Mouse (Mus musculus) neural tube, embryonic 15.5 days (tissue): ENCODE measurements around the gene Bcr. TPM values are rescaled to one million over a fixed set of nuclear protein-coding genes. Genes with fewer than 3 reads are reported as not detected.

Experiments
- ATAC-seq: fragments of 200-750 bp; cut with Nextera tagmentation; 2 replicates; pipeline ENCODE4 v1.8.0; 2017; ENCODE audit warnings: mild to moderate bottlenecking, moderate TSS enrichment, moderate library complexity; ENCODE audit not compliant: low FRiP score
- H3K27ac ChIP-seq: fragments of 300-500 bp; sonication (generic); replicated peaks from 2 replicates; pipeline ENCODE4 v1.5.1; 2015; ENCODE audit warnings: mild to moderate bottlenecking, inconsistent platforms
- H3K27me3 ChIP-seq: fragments of 300-500 bp; sonication (generic); replicated peaks from 2 replicates; pipeline ENCODE4 v1.6.1; 2015; ENCODE audit warnings: inconsistent platforms
- H3K36me3 ChIP-seq: fragments of 300-500 bp; sonication (generic); 2 replicates; pipeline ENCODE4 v1.6.1; 2015; ENCODE audit warnings: inconsistent platforms
- H3K4me1 ChIP-seq: fragments of 300-500 bp; sonication (generic); 2 replicates; pipeline ENCODE4 v1.6.1; 2015; ENCODE audit warnings: inconsistent platforms
- H3K4me2 ChIP-seq: fragments of 300-500 bp; sonication (generic); 2 replicates; pipeline ENCODE4 v1.6.1; 2015; ENCODE audit warnings: inconsistent platforms, mild to moderate bottlenecking, moderate library complexity
- H3K4me3 ChIP-seq: fragments of 300-500 bp; sonication (generic); replicated peaks from 2 replicates; pipeline ENCODE4 v1.5.1; 2015; ENCODE audit warnings: mild to moderate bottlenecking, inconsistent platforms
- H3K9ac ChIP-seq: fragments of 300-500 bp; sonication (generic); replicated peaks from 2 replicates; pipeline ENCODE4 v1.6.1; 2015; ENCODE audit warnings: mild to moderate bottlenecking, inconsistent platforms
- H3K9me3 ChIP-seq: fragments of 300-500 bp; sonication (generic); replicated peaks from 2 replicates; pipeline ENCODE4 v1.6.1; 2016; ENCODE audit warnings: inconsistent platforms
- WGBS: fragments of 180-500 bp; shearing (Covaris S2); methylation state at CpG from one replicate; pipeline ENCODE4 v1.1.7; 2015; ENCODE audit warnings: mixed read lengths; 5-methylcytosine and 5-hydroxymethylcytosine counted together
- polyA plus RNA-seq: library from polyadenylated mRNA; unstranded; fragments of >200 nt; fragmentation: Nextera tagmentation; extraction: Ambion mirVana; gene quantifications from 2 replicates; pipeline ENCODE4 v1.2.1, GENCODE M21; 2015

The Bcr gene
- polyA plus RNA-seq, 1 experiment from 2014 or later: 15.6 TPM

DNA sequence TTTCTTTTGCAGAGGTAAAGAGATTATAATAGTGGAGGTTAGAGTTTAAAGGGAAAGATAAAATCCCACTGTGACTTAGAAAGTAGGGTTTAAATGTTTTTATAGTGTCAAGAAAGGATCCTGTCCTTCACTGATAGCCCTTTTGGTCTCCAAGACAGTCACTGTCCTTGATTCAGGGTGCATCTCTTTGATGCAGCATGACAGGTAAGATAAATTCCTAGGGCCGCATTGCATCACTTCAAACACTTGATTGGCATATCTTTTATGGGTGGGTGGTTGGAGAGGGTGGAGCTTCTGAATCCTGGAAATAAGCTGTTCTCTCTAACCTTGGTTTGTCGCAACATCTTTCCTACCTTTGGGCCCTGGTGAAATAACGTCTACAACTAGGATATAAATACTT, 167.0 kb downstream of the Bcr start:
- Histone ChIP-seq H3K27ac (no peak overlapping the region), H3K4me3 (no peak overlapping the region), H3K9ac (no peak overlapping the region), H3K4me1 (peaks cover 6% of the 10 kb centered on the region; the same call in 1 of the 2 replicates), H3K4me2 (no peak overlapping the region), H3K9me3 (no peaks in the 10 kb centered on the region), H3K27me3 (no peaks in the 10 kb centered on the region), H3K36me3 (peaks cover 4% of the 10 kb centered on the region; the same call in 1 of the 2 replicates)
- ATAC-seq: no peak
- 89% methylated on average over 3 of the region's 3 CpGs for WGBS

DNA sequence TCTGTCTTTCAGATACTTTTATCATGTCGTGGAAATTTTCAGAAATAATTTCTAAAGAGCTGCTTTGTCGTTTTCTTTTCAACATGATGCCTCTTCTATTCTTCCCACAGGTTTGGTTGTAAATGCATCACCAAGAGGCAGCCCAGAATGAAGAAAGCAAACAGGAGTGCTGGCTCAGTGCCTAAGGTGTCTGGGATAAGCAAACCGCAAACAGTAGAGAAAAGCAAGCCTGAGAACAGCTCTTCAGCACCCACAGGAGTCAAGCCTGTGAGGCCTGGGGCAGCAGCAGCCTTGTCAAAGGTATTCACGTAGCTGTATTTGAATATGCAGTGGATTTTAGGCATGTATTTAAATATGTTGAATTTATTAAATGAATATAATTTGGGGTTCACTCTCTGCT, 170.2 kb downstream of the Bcr start:
- WGBS: 82% methylated on average over 4 of the region's 4 CpGs

DNA sequence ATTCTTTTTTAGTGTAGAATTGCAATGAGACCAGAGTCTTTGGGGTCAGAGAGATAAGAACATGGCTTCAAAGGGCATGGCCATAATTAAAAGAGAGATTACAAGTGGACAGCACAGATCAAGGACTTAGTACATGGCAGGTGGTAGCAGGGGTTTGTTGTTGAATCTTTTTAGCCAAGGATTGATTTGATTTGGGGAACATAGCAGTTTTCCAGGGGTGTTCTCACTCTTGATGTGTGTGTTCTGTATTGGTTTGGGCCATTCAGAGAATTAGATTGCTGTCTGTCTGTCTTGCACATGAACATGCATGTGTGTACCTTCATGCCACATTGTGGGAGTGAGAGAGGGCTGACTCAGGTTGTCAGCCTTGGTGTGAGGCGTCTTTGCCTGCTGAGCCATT, 171.5 kb downstream of the Bcr start:
- Histone ChIP-seq H3K36me3 (peaks cover 7% of the 10 kb centered on the region; the same call in 1 of the 2 replicates), H3K4me2 (no peak overlapping the region), H3K27me3 (no peaks in the 10 kb centered on the region), H3K9ac (no peak overlapping the region), H3K27ac (no peak overlapping the region), H3K9me3 (no peaks in the 10 kb centered on the region), H3K4me1 (no peaks in the 10 kb centered on the region), H3K4me3 (no peak overlapping the region)
- 90% methylated on average over 1 of the region's 1 CpGs for WGBS
- ATAC-seq: no peak

More for the DNA sequence above, 170.2 kb downstream of the Bcr start:
- Histone ChIP-seq H3K9me3 (no peaks in the 10 kb centered on the region), H3K27me3 (no peaks in the 10 kb centered on the region), H3K4me1 (no peaks in the 10 kb centered on the region), H3K4me3 (no peak overlapping the region), H3K36me3 (peaks cover 7% of the 10 kb centered on the region; the same call in 1 of the 2 replicates), H3K9ac (no peak overlapping the region), H3K27ac (no peak overlapping the region), H3K4me2 (no peak overlapping the region)
- ATAC-seq: no peak

DNA sequence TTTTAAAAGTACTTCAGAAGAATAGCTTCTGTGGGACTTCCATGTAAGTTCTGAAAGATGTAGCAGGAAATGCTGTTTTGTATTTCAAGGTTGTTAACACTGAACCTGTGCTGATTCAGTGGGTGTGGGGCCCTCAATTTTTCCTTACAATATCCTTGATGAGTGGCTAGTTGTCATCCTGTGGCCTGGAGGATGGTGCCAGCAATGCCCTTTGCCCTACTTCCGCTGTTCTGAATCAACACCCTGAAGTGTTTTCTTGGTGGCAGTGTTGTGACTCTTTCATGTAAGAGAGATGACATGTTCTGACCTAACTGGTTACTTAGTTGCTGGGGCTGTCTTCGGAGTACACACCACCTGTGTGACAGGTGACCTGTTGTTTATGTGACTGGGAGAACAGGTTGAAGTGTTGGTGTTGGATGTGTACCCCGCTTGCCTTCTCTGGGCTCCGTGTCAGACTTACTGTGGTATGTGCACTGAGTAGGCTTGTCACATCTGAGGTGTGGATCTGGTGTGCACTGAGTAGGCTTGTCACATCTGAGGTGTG, 172.3 kb downstream of the Bcr start:
- Histone ChIP-seq H3K27ac (no peak overlapping the region), H3K36me3 (peaks cover 10% of the 10 kb centered on the region; the same call in 1 of the 2 replicates), H3K9ac (no peak overlapping the region), H3K4me3 (no peak overlapping the region), H3K4me2 (no peak overlapping the region), H3K27me3 (no peaks in the 10 kb centered on the region), H3K9me3 (no peaks in the 10 kb centered on the region), H3K4me1 (no peaks in the 10 kb centered on the region)
- no peak for ATAC-seq
- WGBS: 96% methylated on average over 4 of the region's 4 CpGs

DNA sequence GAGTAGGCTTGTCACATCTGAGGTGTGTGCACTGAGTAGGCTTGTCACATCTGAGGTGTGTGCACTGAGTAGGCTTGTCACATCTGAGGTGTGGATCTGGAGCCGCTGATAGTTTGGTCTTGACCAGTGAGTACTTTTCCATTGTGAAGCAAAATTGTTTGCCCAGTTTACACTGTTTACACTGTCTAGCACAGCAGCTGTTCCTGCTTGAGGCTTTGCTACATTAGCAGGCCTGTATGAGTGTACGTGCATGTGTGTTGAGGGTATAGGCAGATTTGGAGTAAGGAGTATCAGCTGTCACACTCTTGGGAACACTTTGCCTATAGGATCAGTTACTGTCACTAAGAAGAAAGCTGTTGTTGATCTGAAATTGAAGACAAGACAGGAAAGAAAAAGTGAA, 173.1 kb downstream of the Bcr start:
- Histone ChIP-seq H3K4me3 (no peak overlapping the region), H3K9ac (no peak overlapping the region), H3K27ac (no peak overlapping the region), H3K27me3 (no peaks in the 10 kb centered on the region), H3K9me3 (no peaks in the 10 kb centered on the region), H3K36me3 (peaks cover 10% of the 10 kb centered on the region; the same call in 1 of the 2 replicates), H3K4me2 (no peak overlapping the region), H3K4me1 (no peaks in the 10 kb centered on the region)
- WGBS: 74% methylated on average over 2 of the region's 2 CpGs
- ATAC-seq: no peak

Other genes with a start within 250 kb of the Bcr start
- 70.2 and 87.5 TPM in 2 replicates for gene Gnaz, start 93.4 kb upstream of the Bcr start, polyA plus RNA-seq
- gene Rsph14, start 28.0 kb upstream of the Bcr start, polyA plus RNA-seq: 0.46 and 0.58 TPM in 2 replicates
- gene Rab36, start 23.5 kb upstream of the Bcr start, polyA plus RNA-seq: 16.7 and 17.4 TPM in 2 replicates
- 25.1 and 25.2 TPM in 2 replicates for gene Specc1l, start 151.5 kb downstream of the Bcr start, polyA plus RNA-seq